ENCODE assay signal across 9 mouse cellular contexts in genomic region chr8:3628014-3628413, GRCm38 (mm10). TPM values are rescaled to one million over a fixed set of nuclear protein-coding genes. Genes with fewer than 3 reads are reported as not detected.
DNase-seq lines count a peak whose midpoint lies in the region; ATAC-seq and TF ChIP-seq lines count a peak whose summit lies in the region.
"Had no signal": no experiment of that assay in that cellular context is flagged by ENCODE, and none has a peak within 500 bp of the region (broad histone marks: within the 10 kb centered on the region; RNA-seq: fewer than 3 reads in every experiment).

No protein-coding gene starts in this region.

- intact Hi-C loops in gastrocnemius, postnatal 14 days (cut with DNase I; ENCODE audit: low total_unique reads): loop anchor here (10.0 kb wide), 1 partner anchor 47 kb away; the partner anchor contains the start of genes Fcor and Trappc5

- no peak for TF ChIP-seq POLR2A in lung, adult 2 months (IDR thresholded peaks at IDR 0.05; ENCODE audit: borderline replicate concordance, extremely low read depth, low read depth, low read length)

- H3K27ac ChIP-seq in lung, postnatal 0 days (ENCODE audit: low read length): no peak overlapping the region
- H3K27ac ChIP-seq in intestine, embryonic 16.5 days (ENCODE audit: low read length): no peak overlapping the region
- no peak overlapping the region for H3K27ac ChIP-seq in neural tube, embryonic 15.5 days (replicated peaks)
- no peak overlapping the region for H3K27ac ChIP-seq in heart, embryonic 11.5 days (ENCODE audit: low read depth, low read length)
- H3K27ac ChIP-seq: macrophage had no signal

- no peak for ATAC-seq in cerebellum, adult (ENCODE audit: insufficient number of reproducible peaks, low FRiP score, low TSS enrichment)
- no peak for ATAC-seq in lung, postnatal 0 days
- ATAC-seq in intestine, embryonic 16.5 days: 0 out of 2 replicates have a peak, but pooled peaks have one; percentile 18
- peak; percentile 15; the same call in 1 of the 2 replicates for ATAC-seq in neural tube, embryonic 15.5 days (ENCODE audit: low FRiP score)
- no peak for ATAC-seq in heart, embryonic 11.5 days (replicated peaks; ENCODE audit: insufficient number of reproducible peaks, low FRiP score, low TSS enrichment)

- TF ChIP-seq CTCF in lung, postnatal 0 days (IDR thresholded peaks at IDR 0.05): peak; percentile 70
- no peak for TF ChIP-seq CTCF in lung, adult 2 months (IDR thresholded peaks at IDR 0.05; ENCODE audit: insufficient read depth, low read length)

- DNase-seq in cerebellum, postnatal 10 days: peak; percentile 65 to 70
- DNase-seq in lung, postnatal 0 days (ENCODE audit: low spot score): peak; percentile 69
- no peak for DNase-seq in lung, adult 2 months
- no peak for DNase-seq in gastrocnemius, postnatal 14 days

- no peaks in the 10 kb centered on the region for H3K36me3 ChIP-seq in lung, postnatal 0 days (ENCODE audit: insufficient read depth, low read length)
- H3K36me3 ChIP-seq in intestine, embryonic 16.5 days (ENCODE audit: control insufficient read depth, insufficient read depth, low read length): no peaks in the 10 kb centered on the region
- no peaks in the 10 kb centered on the region for H3K36me3 ChIP-seq in neural tube, embryonic 15.5 days
- H3K36me3 ChIP-seq in heart, embryonic 11.5 days (ENCODE audit: control insufficient read depth, insufficient read depth, low read length): no peaks in the 10 kb centered on the region

- H3K4me3 ChIP-seq in lung, postnatal 0 days (ENCODE audit: low read depth, low read length): no peak overlapping the region
- no peak overlapping the region for H3K4me3 ChIP-seq in lung, adult 2 months (replicated peaks; ENCODE audit: extremely low read depth, low read depth, low read length)
- H3K4me3 ChIP-seq in intestine, embryonic 16.5 days (ENCODE audit: low read length): no peak overlapping the region
- no peak overlapping the region for H3K4me3 ChIP-seq in neural tube, embryonic 15.5 days (replicated peaks)
- H3K4me3 ChIP-seq in heart, embryonic 11.5 days (ENCODE audit: low read depth, low read length): no peak overlapping the region

- H3K27me3 ChIP-seq in lung, postnatal 0 days (replicated peaks; ENCODE audit: insufficient read depth, low read length): no peaks in the 10 kb centered on the region
- H3K27me3 ChIP-seq in intestine, embryonic 16.5 days (replicated peaks; ENCODE audit: control insufficient read depth, insufficient read depth, low read length): no peaks in the 10 kb centered on the region
- peaks cover 10% of the 10 kb centered on the region for H3K27me3 ChIP-seq in neural tube, embryonic 15.5 days (replicated peaks)
- no peaks in the 10 kb centered on the region; the same call in 1 of the 2 replicates for H3K27me3 ChIP-seq in heart, embryonic 11.5 days (ENCODE audit: control insufficient read depth, insufficient read depth, low read length)

- H3K4me2 ChIP-seq in lung, postnatal 0 days (replicated peaks; ENCODE audit: low read depth, low read length): no peak overlapping the region
- no peak overlapping the region for H3K4me2 ChIP-seq in intestine, embryonic 16.5 days (ENCODE audit: low read depth, low read length)
- H3K4me2 ChIP-seq in neural tube, embryonic 15.5 days: no peak overlapping the region
- H3K4me2 ChIP-seq in heart, embryonic 11.5 days: no peak overlapping the region

- H3K4me1 ChIP-seq in lung, postnatal 0 days (ENCODE audit: insufficient read depth, low read depth, low read length): peaks cover 3% of the 10 kb centered on the region; the same call in 1 of the 2 replicates
- no peaks in the 10 kb centered on the region for H3K4me1 ChIP-seq in lung, adult 2 months (ENCODE audit: control insufficient read depth, insufficient read depth, low read length)
- no peaks in the 10 kb centered on the region; the same call in 1 of the 2 replicates for H3K4me1 ChIP-seq in intestine, embryonic 16.5 days (ENCODE audit: control insufficient read depth, insufficient read depth, low read length)
- H3K4me1 ChIP-seq in neural tube, embryonic 15.5 days: peaks cover 13% of the 10 kb centered on the region
- peaks cover 3% of the 10 kb centered on the region; the same call in 1 of the 2 replicates for H3K4me1 ChIP-seq in heart, embryonic 11.5 days (ENCODE audit: control insufficient read depth, insufficient read depth, low read length)

- TF ChIP-seq EP300 in lung, postnatal 0 days (IDR thresholded peaks at IDR 0.05): no peak

- no peak overlapping the region for H3K9ac ChIP-seq in lung, postnatal 0 days (replicated peaks; ENCODE audit: low read depth)
- no peak overlapping the region for H3K9ac ChIP-seq in intestine, embryonic 16.5 days (ENCODE audit: low read depth, low read length)
- H3K9ac ChIP-seq in neural tube, embryonic 15.5 days (replicated peaks): no peak overlapping the region
- H3K9ac ChIP-seq in heart, embryonic 11.5 days (ENCODE audit: low read depth, low read length): no peak overlapping the region

- 28% methylated on average over 5 of the region's 5 CpGs for WGBS in lung, postnatal 0 days
- 28% methylated on average over 5 of the region's 5 CpGs for WGBS in lung, adult 2 months
- WGBS in intestine, embryonic 16.5 days: 32% methylated on average over 5 of the region's 5 CpGs
- 26% methylated on average over 5 of the region's 5 CpGs for WGBS in neural tube, embryonic 15.5 days
- 21% methylated on average over 5 of the region's 5 CpGs for WGBS in heart, embryonic 11.5 days (ENCODE audit: insufficient replicate concordance)

- no peaks in the 10 kb centered on the region for H3K9me3 ChIP-seq in lung, postnatal 0 days (ENCODE audit: low read length)
- no peaks in the 10 kb centered on the region for H3K9me3 ChIP-seq in intestine, embryonic 16.5 days (ENCODE audit: control insufficient read depth, low read length)
- no peaks in the 10 kb centered on the region for H3K9me3 ChIP-seq in neural tube, embryonic 15.5 days (replicated peaks)
- no peaks in the 10 kb centered on the region for H3K9me3 ChIP-seq in heart, embryonic 11.5 days (replicated peaks; ENCODE audit: control insufficient read depth, low read length)

RNA-seq across cellular contexts. Expression of gene Pcp2, which starts 2.7 kb away (rescaled TPM):
- 0.08 TPM in 1 of 2 replicates, not detected in the other for polyA plus RNA-seq in lung, postnatal 0 days (2015; fragmentation: Nextera tagmentation; extraction: Ambion mirVana)
- polyA plus RNA-seq in lung, adult 2 months (2012; rRNA removed): not detected in 2 replicates
- 0.29 TPM in 1 of 2 replicates, not detected in the other for polyA plus RNA-seq in intestine, embryonic 16.5 days (2015; fragmentation: Nextera tagmentation; extraction: Ambion mirVana)
- 0.11 and 0.82 TPM in 2 replicates for polyA plus RNA-seq in neural tube, embryonic 15.5 days (2015; fragmentation: Nextera tagmentation; extraction: Ambion mirVana)
- under 1 TPM in 1 of 2 experiments, not detected in 1; 0.51 TPM for total RNA-seq in gastrocnemius, postnatal 14 days (2021)
- 0.11 TPM in 1 of 2 replicates, not detected in the other for polyA plus RNA-seq in heart, embryonic 11.5 days (2014; fragmentation: Nextera tagmentation; extraction: Ambion mirVana)
- polyA plus RNA-seq: macrophage had no signal

RNA-seq across cellular contexts. Expression of gene Stxbp2, which starts 2.7 kb away (rescaled TPM):
- 87.1 and 94.2 TPM in 2 replicates for polyA plus RNA-seq in lung, postnatal 0 days (2015; fragmentation: Nextera tagmentation; extraction: Ambion mirVana)
- 115 and 153 TPM in 2 replicates for polyA plus RNA-seq in lung, adult 2 months (2012; rRNA removed)
- 161 and 169 TPM in 2 replicates for polyA plus RNA-seq in intestine, embryonic 16.5 days (2015; fragmentation: Nextera tagmentation; extraction: Ambion mirVana)
- polyA plus RNA-seq in neural tube, embryonic 15.5 days (2015; fragmentation: Nextera tagmentation; extraction: Ambion mirVana): 40.9 and 66.3 TPM in 2 replicates
- total RNA-seq in gastrocnemius, postnatal 14 days (2021): 1 to 10 TPM; 1.6 to 3.8 TPM
- polyA plus RNA-seq in heart, embryonic 11.5 days (2014; fragmentation: Nextera tagmentation; extraction: Ambion mirVana): 57.7 and 60.2 TPM in 2 replicates

RNA-seq across cellular contexts. Expression of gene Pet100, which starts 6.7 kb away (rescaled TPM):
- 117 and 119 TPM in 2 replicates for polyA plus RNA-seq in lung, postnatal 0 days (2015; fragmentation: Nextera tagmentation; extraction: Ambion mirVana)
- polyA plus RNA-seq in lung, adult 2 months (2012; rRNA removed): 3.7 and 10.0 TPM in 2 replicates
- polyA plus RNA-seq in intestine, embryonic 16.5 days (2015; fragmentation: Nextera tagmentation; extraction: Ambion mirVana): 86.6 and 86.9 TPM in 2 replicates
- 86.0 and 90.1 TPM in 2 replicates for polyA plus RNA-seq in neural tube, embryonic 15.5 days (2015; fragmentation: Nextera tagmentation; extraction: Ambion mirVana)
- 10 to 100 TPM; 78.8 to 79.7 TPM for total RNA-seq in gastrocnemius, postnatal 14 days (2021)
- 109 and 114 TPM in 2 replicates for polyA plus RNA-seq in heart, embryonic 11.5 days (2014; fragmentation: Nextera tagmentation; extraction: Ambion mirVana)

RNA-seq across cellular contexts. Expression of gene Xab2, which starts 6.9 kb away (rescaled TPM):
- polyA plus RNA-seq in lung, postnatal 0 days (2015; fragmentation: Nextera tagmentation; extraction: Ambion mirVana): 34.2 and 37.3 TPM in 2 replicates
- 59.0 and 66.6 TPM in 2 replicates for polyA plus RNA-seq in lung, adult 2 months (2012; rRNA removed)
- polyA plus RNA-seq in intestine, embryonic 16.5 days (2015; fragmentation: Nextera tagmentation; extraction: Ambion mirVana): 45.9 and 48.1 TPM in 2 replicates
- 46.2 and 50.4 TPM in 2 replicates for polyA plus RNA-seq in neural tube, embryonic 15.5 days (2015; fragmentation: Nextera tagmentation; extraction: Ambion mirVana)
- 10 to 100 TPM; 11.0 to 12.5 TPM for total RNA-seq in gastrocnemius, postnatal 14 days (2021)
- polyA plus RNA-seq in heart, embryonic 11.5 days (2014; fragmentation: Nextera tagmentation; extraction: Ambion mirVana): 32.6 and 34.7 TPM in 2 replicates

RNA-seq across cellular contexts. Expression of gene Retn, which starts 27.6 kb away (rescaled TPM):
- not detected in 2 replicates for polyA plus RNA-seq in lung, postnatal 0 days (2015; fragmentation: Nextera tagmentation; extraction: Ambion mirVana)
- polyA plus RNA-seq in lung, adult 2 months (2012; rRNA removed): 6.2 and 10.8 TPM in 2 replicates
- not detected in 2 replicates for polyA plus RNA-seq in intestine, embryonic 16.5 days (2015; fragmentation: Nextera tagmentation; extraction: Ambion mirVana)
- 0.27 and 0.56 TPM in 2 replicates for polyA plus RNA-seq in neural tube, embryonic 15.5 days (2015; fragmentation: Nextera tagmentation; extraction: Ambion mirVana)
- total RNA-seq in gastrocnemius, postnatal 14 days (2021): 1 to 10 TPM in 1 of 2 experiments, not detected in 1; 1.2 TPM
- not detected in 2 replicates for polyA plus RNA-seq in heart, embryonic 11.5 days (2014; fragmentation: Nextera tagmentation; extraction: Ambion mirVana)
- polyA plus RNA-seq: macrophage had no signal

Comparison
In these comparisons a context has a peak if more than half of its experiments do, and no peak if none do; other contexts are left out.
1. DNase-seq: peak in cerebellum, postnatal 10 days (2 of 2) and lung, postnatal 0 days (single experiment); none in lung, adult 2 months (single experiment) and gastrocnemius, postnatal 14 days (single experiment).
2. ATAC-seq: peak in intestine, embryonic 16.5 days (single experiment) and neural tube, embryonic 15.5 days (single experiment); none in cerebellum, adult (single experiment), lung, postnatal 0 days (single experiment) and heart, embryonic 11.5 days (single experiment).